Mouse (Mus musculus): ENCODE measurements around the gene Actrt3. TPM values are rescaled to one million over a fixed set of nuclear protein-coding genes. Genes with fewer than 3 reads are reported as not detected.

The Actrt3 gene
- not detected for polyA plus RNA-seq (2014; fragmentation: Illumina TruSeq; extraction: RNeasy Lipid Tissue Mini Kit (QIAGEN cat#74804); ENCODE audit: low read depth, low replicate concordance)

DNA sequence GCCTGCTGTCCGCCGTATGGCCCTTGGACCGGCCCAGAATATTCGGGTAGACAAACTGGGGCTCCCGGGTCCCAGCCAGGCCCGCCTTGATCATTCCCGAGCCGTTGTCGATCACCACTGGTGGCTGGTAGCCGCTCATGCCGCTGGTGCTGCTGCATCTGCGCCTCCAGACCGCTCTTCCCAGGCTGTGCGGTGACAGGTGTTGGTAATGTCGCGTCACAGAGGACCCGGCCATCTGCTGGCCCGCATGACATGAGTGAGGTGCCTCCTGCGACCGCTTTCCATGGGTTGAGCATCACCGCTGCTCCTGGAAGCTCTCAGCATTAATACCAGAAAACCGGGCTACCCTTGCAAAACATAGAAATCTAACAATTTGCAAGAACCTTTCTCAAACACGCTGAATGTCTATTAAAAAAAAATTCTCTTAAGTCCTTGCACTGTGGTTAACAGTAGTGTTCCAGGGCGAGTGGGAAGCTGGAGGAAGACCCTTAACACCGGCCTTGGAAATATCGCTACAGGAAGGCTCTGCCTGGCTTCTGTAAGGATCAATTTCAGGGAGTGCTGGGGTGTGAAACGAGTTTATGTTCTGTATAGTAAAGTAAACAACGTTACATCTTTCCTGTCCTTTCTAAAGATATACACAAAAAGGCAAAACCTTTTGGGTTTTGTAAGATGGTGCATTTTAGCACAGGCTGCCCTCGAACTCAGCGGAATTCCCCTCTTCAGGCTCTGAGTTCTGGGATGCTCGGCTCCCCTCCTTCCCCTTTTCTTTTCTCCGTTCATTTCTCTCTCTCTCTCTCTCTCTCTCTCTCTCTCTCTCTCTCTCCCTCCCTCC is at the start of gene Actrt3:
TSS of gene Actrt3 (minus strand) at position 229 of the 835 bp plus-strand sequence.

DNA sequence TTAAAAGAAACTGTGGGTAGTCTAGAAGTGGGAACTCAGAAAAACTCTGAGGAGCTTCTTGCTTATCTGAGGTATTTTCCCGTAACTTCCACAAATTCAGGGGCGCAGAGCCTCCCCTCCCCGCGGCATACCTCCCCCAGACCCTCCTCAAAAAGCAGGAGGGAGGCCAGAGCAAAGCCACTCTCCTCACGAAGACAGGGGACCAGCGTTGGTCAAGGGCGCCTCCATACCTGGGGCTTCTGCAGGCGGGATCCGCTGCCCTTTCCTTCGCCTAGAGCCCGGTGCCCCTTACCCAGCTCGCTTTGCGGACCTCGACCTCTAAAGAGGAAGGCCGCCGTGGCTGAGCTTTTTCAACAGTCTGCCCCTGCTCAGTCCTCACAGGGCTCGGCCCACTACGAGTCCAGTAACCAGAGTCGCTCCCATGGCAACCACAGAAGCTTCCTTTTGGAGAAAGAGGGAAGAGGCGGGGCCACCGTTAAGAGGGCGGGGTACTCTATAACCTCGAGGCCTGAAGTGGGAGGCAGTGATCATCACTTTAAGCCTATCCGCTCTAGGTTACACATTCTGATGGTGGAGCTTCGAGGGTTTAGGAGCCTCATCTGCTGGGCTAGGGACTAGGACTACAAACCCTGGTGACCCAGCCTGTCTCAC is 47.8 kb upstream of the Actrt3 start, which contains the start of gene Lrrc34:
TSS of gene Lrrc34 (minus strand) at position 430 of the 651 bp plus-strand sequence.

DNA sequence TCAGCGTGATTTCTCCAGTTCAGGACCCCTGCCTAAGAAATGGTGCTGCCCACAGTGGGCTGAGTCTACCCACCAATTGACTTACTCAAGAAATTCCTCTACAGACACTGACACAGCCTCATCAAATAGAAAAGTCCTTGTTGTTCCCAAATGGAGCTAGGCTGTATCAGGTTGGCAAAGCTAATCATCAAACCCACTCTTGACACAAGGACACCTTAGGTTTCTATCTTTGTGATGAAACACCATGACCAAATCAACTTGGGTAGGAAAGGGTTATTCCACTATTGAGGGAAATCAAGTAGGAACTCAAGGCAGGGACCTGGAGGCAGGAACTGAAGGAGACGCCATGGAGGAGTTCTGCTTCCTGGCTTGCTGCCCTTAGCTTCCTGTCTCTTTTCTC is 44.5 kb upstream of the Actrt3 start, which contains the start of gene Lrriq4:
TSS of gene Lrriq4 (plus strand) at position 301 of the 400 bp plus-strand sequence.

DNA sequence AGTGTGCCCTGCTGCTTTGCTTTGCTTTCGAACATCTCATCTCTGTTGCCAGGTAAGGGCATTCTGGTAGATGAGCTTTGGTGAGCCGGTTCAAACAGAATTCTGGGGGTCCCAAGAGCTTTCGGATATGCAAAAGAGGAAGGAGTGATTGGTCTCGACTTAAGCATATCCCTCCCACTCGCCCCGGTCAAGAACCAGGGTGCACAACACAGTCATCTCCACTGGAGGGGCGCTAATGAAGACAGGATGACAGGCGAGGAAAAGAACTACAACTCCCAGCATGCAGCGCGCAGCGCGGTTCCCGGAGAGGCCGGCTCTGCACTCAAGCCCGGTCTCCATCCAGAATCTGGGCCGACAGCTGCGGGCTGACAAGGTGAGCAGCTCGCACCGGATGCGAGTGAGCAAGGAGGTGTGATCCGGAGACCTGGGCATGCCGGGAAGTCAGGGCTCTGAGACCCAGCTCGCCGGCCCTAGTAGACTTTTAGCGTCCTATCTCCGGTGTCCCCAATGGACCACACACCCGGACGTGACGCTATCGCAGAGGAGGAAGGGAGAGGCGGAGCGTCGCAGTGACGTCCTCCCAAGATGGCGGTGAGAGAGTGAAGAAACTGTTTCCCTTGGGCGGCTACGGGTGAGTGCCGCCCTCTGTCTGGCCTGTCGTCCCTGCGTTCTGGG is 2.5 kb upstream of the Actrt3 start, which contains the start of gene Mynn:
TSS of gene Mynn (plus strand) at position 1 of the 675 bp plus-strand sequence.

DNA sequence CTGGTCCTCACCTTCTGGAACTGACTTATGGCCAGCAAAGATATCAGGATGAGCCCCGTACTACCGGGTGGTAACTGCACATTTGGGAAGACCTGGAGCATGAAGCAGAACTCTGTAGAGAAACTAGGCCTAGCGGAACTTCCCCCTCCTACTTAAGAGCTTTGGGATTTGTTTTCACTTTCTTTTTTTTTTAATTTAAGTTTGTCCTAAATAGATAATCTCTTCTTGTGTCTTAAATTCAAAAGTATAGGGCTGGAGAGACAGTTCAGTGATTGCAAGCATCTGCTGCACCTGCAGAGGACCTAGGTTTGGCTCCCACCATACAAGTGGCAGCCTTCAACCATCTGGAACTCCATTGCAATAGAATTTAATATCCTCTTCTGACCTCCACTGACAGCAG is 51.8 kb downstream of the Actrt3 start, which contains the start of gene Mecom:
TSS of gene Mecom (minus strand) at position 101 of the 400 bp plus-strand sequence.

Other genes starting within 250 kb of the Actrt3 start
- 4.0 TPM for gene Mecom, start 51.9 kb downstream of the Actrt3 start, polyA plus RNA-seq (2014; fragmentation: Illumina TruSeq; extraction: RNeasy Lipid Tissue Mini Kit (QIAGEN cat#74804); ENCODE audit: low read depth, low replicate concordance)
- 37.4 TPM for gene Mynn, start 2.1 kb upstream of the Actrt3 start, polyA plus RNA-seq (2014; fragmentation: Illumina TruSeq; extraction: RNeasy Lipid Tissue Mini Kit (QIAGEN cat#74804); ENCODE audit: low read depth, low replicate concordance)
- gene Lrriq4, start 44.6 kb upstream of the Actrt3 start, polyA plus RNA-seq (2014; fragmentation: Illumina TruSeq; extraction: RNeasy Lipid Tissue Mini Kit (QIAGEN cat#74804); ENCODE audit: low read depth, low replicate concordance): not detected
- gene Lrrc34, start 47.9 kb upstream of the Actrt3 start, polyA plus RNA-seq (2014; fragmentation: Illumina TruSeq; extraction: RNeasy Lipid Tissue Mini Kit (QIAGEN cat#74804); ENCODE audit: low read depth, low replicate concordance): not detected
- not detected for gene Lrrc31, start 99.9 kb upstream of the Actrt3 start, polyA plus RNA-seq (2014; fragmentation: Illumina TruSeq; extraction: RNeasy Lipid Tissue Mini Kit (QIAGEN cat#74804); ENCODE audit: low read depth, low replicate concordance)
- gene Samd7, start 146.4 kb upstream of the Actrt3 start, polyA plus RNA-seq (2014; fragmentation: Illumina TruSeq; extraction: RNeasy Lipid Tissue Mini Kit (QIAGEN cat#74804); ENCODE audit: low read depth, low replicate concordance): not detected
- 340 TPM for gene Sec62, start 192.9 kb upstream of the Actrt3 start, polyA plus RNA-seq (2014; fragmentation: Illumina TruSeq; extraction: RNeasy Lipid Tissue Mini Kit (QIAGEN cat#74804); ENCODE audit: low read depth, low replicate concordance)

Data from adrenal gland, adult 10 weeks (tissue).